Mouse (Mus musculus): Measurements from ENCODE around the gene Apod. TPM values are rescaled to one million over a fixed set of nuclear protein-coding genes. Genes with fewer than 3 reads are reported as not detected.

The Apod gene
- total and polyA plus RNA-seq, 3 experiments: 0.17 TPM; not detected in 2

DNA sequence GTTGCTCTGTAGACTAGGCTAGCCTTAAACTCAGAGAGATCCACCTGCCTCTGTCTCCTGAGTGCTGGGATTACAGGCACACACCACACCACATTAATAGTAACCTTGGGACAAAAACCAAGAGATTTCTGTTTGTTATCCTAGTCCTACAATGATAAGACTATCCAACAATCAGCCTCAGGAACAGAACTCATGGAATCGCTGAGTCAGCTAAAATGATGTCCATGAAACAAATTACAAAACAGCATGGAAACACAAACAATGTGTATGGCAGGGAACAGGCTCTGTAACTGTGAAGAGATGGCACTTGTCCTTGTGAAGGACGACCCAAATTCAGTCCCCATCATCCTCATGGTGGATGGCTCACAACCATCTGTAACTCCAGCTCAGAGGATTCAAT lies 47.9 kb downstream of the Apod start:
- Histone ChIP-seq H3K9ac (ENCODE audit: insufficient read depth, low read depth) (no peak overlapping the region), H3K9me3 (replicated peaks; ENCODE audit: low read length) (no peaks in the 10 kb centered on the region), H3K27ac (ENCODE audit: insufficient read depth, low read depth) (no peak overlapping the region), H3K4me1 (ENCODE audit: control insufficient read depth in 1 of 2, insufficient read depth in 2 of 2) (peaks cover 0 to 15% of the 10 kb centered on the region in 2 experiments; a peak in 1 of 4 replicates), H3K4me2 (ENCODE audit: insufficient read depth, low read depth, poor library complexity, severe bottlenecking) (no peak overlapping the region), H3K79me2 (replicated peaks; ENCODE audit: control insufficient read depth, extremely low read depth, insufficient read depth, poor library complexity, severe bottlenecking) (peaks cover 31% of the 10 kb centered on the region), H3K4me3 (replicated peaks in 1 of 3; ENCODE audit: low read depth in 2 of 3, low read length in 2 of 3, poor library complexity in 1 of 3) (no peak overlapping the region), H3K36me3 (replicated peaks in 1 of 2; ENCODE audit: control insufficient read depth in 1 of 2, insufficient read depth in 1 of 2, low read length in 1 of 2) (peaks cover 3 to 49% of the 10 kb centered on the region in 2 experiments), H3K27me3 (replicated peaks) (no peaks in the 10 kb centered on the region)
- DNase-seq (ENCODE audit: extremely low read depth): no peak
- dilution Hi-C loops (cut with MboI; ENCODE audit: extremely low pct_ligation_motif_present, extremely low pct_unique_long_range_greater_than_20kb, low sequenced_read_pairs): no loop called here
- TF ChIP-seq MAFK (IDR thresholded peaks at IDR 0.05; ENCODE audit: insufficient replicate concordance, low read length) (peak; percentile 100), ZKSCAN1 (IDR thresholded peaks at IDR 0.05; ENCODE audit: borderline replicate concordance, low read depth, low read length) (no peak)
- in situ Hi-C loops (cut with MboI; ENCODE audit: low pct_ligation_motif_present, low pct_unique_long_range_greater_than_20kb, low sequenced_read_pairs): no loop called here

DNA sequence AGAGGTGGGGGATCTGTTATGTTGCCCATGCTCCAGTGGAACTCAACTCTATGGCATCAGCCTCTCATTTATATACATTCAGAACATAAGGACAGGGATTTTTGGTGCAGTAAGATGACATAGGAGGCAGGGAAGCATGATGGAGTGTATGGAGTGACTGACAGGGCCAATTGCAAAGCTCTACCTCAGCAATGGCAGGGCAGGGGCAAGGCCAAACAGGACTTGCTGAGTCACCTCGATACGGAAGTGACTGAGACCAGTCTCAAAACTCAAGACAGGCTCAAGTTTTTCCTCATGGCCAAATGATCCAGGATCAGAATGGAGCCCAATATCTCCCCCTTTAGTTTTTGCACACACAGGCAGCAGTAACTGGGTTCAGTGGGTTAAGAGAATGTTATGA lies 58.5 kb downstream of the Apod start:
- DNase-seq (ENCODE audit: extremely low read depth): no peak
- peaks cover 35 to 74% of the 10 kb centered on the region in 2 experiments for H3K36me3 ChIP-seq (replicated peaks in 1 of 2; ENCODE audit: control insufficient read depth in 1 of 2, insufficient read depth in 1 of 2, low read length in 1 of 2)
- no peak overlapping the region for H3K4me3 ChIP-seq (replicated peaks in 1 of 3; ENCODE audit: low read depth in 2 of 3, low read length in 2 of 3, poor library complexity in 1 of 3)
- in situ Hi-C loops (cut with MboI; ENCODE audit: low pct_ligation_motif_present, low pct_unique_long_range_greater_than_20kb, low sequenced_read_pairs): no loop called here
- no peak overlapping the region for H3K9ac ChIP-seq (ENCODE audit: insufficient read depth, low read depth)
- H3K4me1 ChIP-seq (ENCODE audit: control insufficient read depth in 1 of 2, insufficient read depth in 2 of 2): peaks cover 0 to 21% of the 10 kb centered on the region in 2 experiments
- dilution Hi-C loops (cut with MboI; ENCODE audit: extremely low pct_ligation_motif_present, extremely low pct_unique_long_range_greater_than_20kb, low sequenced_read_pairs): no loop called here
- no peaks in the 10 kb centered on the region; the same call in 1 of the 2 replicates for H3K79me2 ChIP-seq (replicated peaks; ENCODE audit: control insufficient read depth, extremely low read depth, insufficient read depth, poor library complexity, severe bottlenecking)
- H3K9me3 ChIP-seq (replicated peaks; ENCODE audit: low read length): no peaks in the 10 kb centered on the region
- H3K4me2 ChIP-seq (ENCODE audit: insufficient read depth, low read depth, poor library complexity, severe bottlenecking): no peak overlapping the region
- H3K27me3 ChIP-seq (replicated peaks): no peaks in the 10 kb centered on the region
- TF ChIP-seq UBTF (IDR thresholded peaks at IDR 0.05; ENCODE audit: low read depth, low read length) (no peak), MXI1 (IDR thresholded peaks at IDR 0.05; ENCODE audit: low read depth, low read length) (no peak), SIN3A (IDR thresholded peaks at IDR 0.05; ENCODE audit: low read length) (no peak), CTCF (conservative IDR thresholded peaks at IDR 0.05 in 1 of 2, IDR thresholded peaks at IDR 0.05 in 1 of 2; ENCODE audit: low read depth in 2 of 2, low read length in 2 of 2) (no peak), MAX (IDR thresholded peaks at IDR 0.05; ENCODE audit: low read length) (no peak), MYC (IDR thresholded peaks at IDR 0.05; ENCODE audit: low read depth, low read length) (no peak), ETS1 (conservative IDR thresholded peaks at IDR 0.05; ENCODE audit: low read depth, low read length) (no peak), MAFK (IDR thresholded peaks at IDR 0.05; ENCODE audit: insufficient replicate concordance, low read length) (peak; percentile 78; the same call in 1 of the 2 replicates), KAT2A (IDR thresholded peaks at IDR 0.05; ENCODE audit: insufficient replicate concordance, low read length) (no peak), ELF1 (IDR thresholded peaks at IDR 0.05; ENCODE audit: low read depth, low read length) (peak; percentile 56), HCFC1 (IDR thresholded peaks at IDR 0.05; ENCODE audit: low read depth, low read length) (no peak), EP300 (IDR thresholded peaks at IDR 0.05; ENCODE audit: low read length) (no peak), GABPA (IDR thresholded peaks at IDR 0.05; ENCODE audit: insufficient replicate concordance, low read depth, low read length) (no peak), JUN (IDR thresholded peaks at IDR 0.05; ENCODE audit: insufficient read depth, low read depth, low read length) (no peak), USF2 (conservative IDR thresholded peaks at IDR 0.05; ENCODE audit: low read depth, low read length) (no peak), NELFE (IDR thresholded peaks at IDR 0.05; ENCODE audit: low read depth, low read length) (no peak)
- H3K27ac ChIP-seq (ENCODE audit: insufficient read depth, low read depth): no peak overlapping the region
